Mouse (Mus musculus): ENCODE measurements around the gene Tshz2.
"Not testable (repeated sequence)": the region's sequence is repeated elsewhere in the genome, so short reads cannot be mapped to it uniquely, and the experiment has no call there.

Tshz2 gene

GRCm38 (mm10) chr2:169758120-169758519 is 125.3 kb downstream of the Tshz2 start:
- no peak for DNase-seq (ENCODE audit: low spot score)

- no peak for DNase-seq (ENCODE audit: low spot score)
These were observed 127.3 kb downstream of the Tshz2 start for GRCm38 (mm10) chr2:169760117-169760516.

- DNase-seq (ENCODE audit: low spot score) = no peak
These were observed 128.9 kb downstream of the Tshz2 start for GRCm38 (mm10) chr2:169761726-169762125.

GRCm38 (mm10) chr2:169762301-169762700 is 129.5 kb downstream of the Tshz2 start:
- no peak for DNase-seq (ENCODE audit: low spot score)

- no peak for DNase-seq (ENCODE audit: low spot score)
These were observed 130.9 kb downstream of the Tshz2 start for GRCm38 (mm10) chr2:169763716-169764115.

- DNase-seq (ENCODE audit: low spot score) = no peak
These were observed 133.4 kb downstream of the Tshz2 start for GRCm38 (mm10) chr2:169766247-169766646.

- no peak for DNase-seq (ENCODE audit: low spot score)
These were observed 134.5 kb downstream of the Tshz2 start for GRCm38 (mm10) chr2:169767281-169767680.

GRCm38 (mm10) chr2:169775078-169775477 is 142.3 kb downstream of the Tshz2 start:
- no peak for DNase-seq (ENCODE audit: low spot score)

- no peak for DNase-seq (ENCODE audit: low spot score)
These were observed 144.4 kb downstream of the Tshz2 start for GRCm38 (mm10) chr2:169777242-169777641.

- no peak for DNase-seq (ENCODE audit: low spot score)
These were observed 145.0 kb downstream of the Tshz2 start for GRCm38 (mm10) chr2:169777764-169778163.

GRCm38 (mm10) chr2:169778740-169779345 is 146.0 kb downstream of the Tshz2 start:
- no peak for DNase-seq (ENCODE audit: low spot score)

GRCm38 (mm10) chr2:169781671-169782070 is 148.9 kb downstream of the Tshz2 start:
- DNase-seq (ENCODE audit: low spot score) = not testable (repeated sequence)

GRCm38 (mm10) chr2:169782874-169783680 is 150.3 kb downstream of the Tshz2 start:
- DNase-seq (ENCODE audit: low spot score) = no peak

- DNase-seq (ENCODE audit: low spot score) = no peak
These were observed 150.8 kb downstream of the Tshz2 start for GRCm38 (mm10) chr2:169783681-169784033.

- no peak for DNase-seq (ENCODE audit: low spot score)
These were observed 154.6 kb downstream of the Tshz2 start for GRCm38 (mm10) chr2:169787381-169787780.

GRCm38 (mm10) chr2:169787906-169788305 is 155.1 kb downstream of the Tshz2 start:
- DNase-seq (ENCODE audit: low spot score) = no peak

GRCm38 (mm10) chr2:169790439-169791131 is 157.8 kb downstream of the Tshz2 start:
- DNase-seq (ENCODE audit: low spot score) = peak; percentile 66

GRCm38 (mm10) chr2:169792706-169793105 is 159.9 kb downstream of the Tshz2 start:
- DNase-seq (ENCODE audit: low spot score) = no peak

GRCm38 (mm10) chr2:169802241-169802640 is 169.4 kb downstream of the Tshz2 start:
- no peak for DNase-seq (ENCODE audit: low spot score)

GRCm38 (mm10) chr2:169804380-169804779 is 171.6 kb downstream of the Tshz2 start:
- no peak for DNase-seq (ENCODE audit: low spot score)

GRCm38 (mm10) chr2:169805545-169805944 is 172.7 kb downstream of the Tshz2 start:
- no peak for DNase-seq (ENCODE audit: low spot score)

- DNase-seq (ENCODE audit: low spot score) = no peak
These were observed 178.8 kb downstream of the Tshz2 start for GRCm38 (mm10) chr2:169811589-169811988.

- no peak for DNase-seq (ENCODE audit: low spot score)
These were observed 179.2 kb downstream of the Tshz2 start for GRCm38 (mm10) chr2:169812055-169812454.
